Mouse (Mus musculus): Measurements from ENCODE around the gene Tecpr2.

- no peak for TF ChIP-seq CTCF (conservative IDR thresholded peaks at IDR 0.05 in 1 of 2, IDR thresholded peaks at IDR 0.05 in 1 of 2; ENCODE audit: low read depth in 2 of 2, low read length in 2 of 2)
- TF ChIP-seq USF1 (IDR thresholded peaks at IDR 0.05; ENCODE audit: low read depth, low read length): no peak
- TF ChIP-seq POLR2A (IDR thresholded peaks at IDR 0.05; ENCODE audit: low read depth, low read length): peak; percentile 85
- TF ChIP-seq RCOR1 (conservative IDR thresholded peaks at IDR 0.05; ENCODE audit: low read depth, low read length): no peak
- TF ChIP-seq TBP (conservative IDR thresholded peaks at IDR 0.05; ENCODE audit: low read depth, low read length): peak; percentile 65; the same call in 1 of the 2 replicates
- no peak for TF ChIP-seq NRF1 (IDR thresholded peaks at IDR 0.05; ENCODE audit: low read depth, low read length)
- peak; percentile 78; the same call in 1 of the 2 replicates for TF ChIP-seq MAX (IDR thresholded peaks at IDR 0.05; ENCODE audit: low read length)
- no peak for TF ChIP-seq USF2 (conservative IDR thresholded peaks at IDR 0.05; ENCODE audit: low read depth, low read length)
- peak; percentile 43; the same call in 1 of the 2 replicates for TF ChIP-seq GABPA (IDR thresholded peaks at IDR 0.05; ENCODE audit: insufficient replicate concordance, low read depth, low read length)
- peak; percentile 99 for TF ChIP-seq MXI1 (IDR thresholded peaks at IDR 0.05; ENCODE audit: low read depth, low read length)
- TF ChIP-seq SMC3 (IDR thresholded peaks at IDR 0.05; ENCODE audit: low read depth, low read length): no peak
- peak; percentile 92; the same call in 1 of the 2 replicates for TF ChIP-seq E2F4 (IDR thresholded peaks at IDR 0.05; ENCODE audit: insufficient replicate concordance, low read depth, low read length)
- TF ChIP-seq MAFK (IDR thresholded peaks at IDR 0.05; ENCODE audit: insufficient replicate concordance, low read length): no peak
These were observed at the start of gene Tecpr2, which contains the start of gene Cinp for GRCm38 (mm10) chr12:110889036-110890020.

All from CH12.LX (cell line).